Mouse (Mus musculus): Measurements from ENCODE around the gene P2ry12. TPM values are rescaled to one million over a fixed set of nuclear protein-coding genes. Genes with fewer than 3 reads are reported as not detected.

Gene P2ry12
- polyA plus RNA-seq, 1 experiment from 2014 or later: 1.0 TPM

DNA sequence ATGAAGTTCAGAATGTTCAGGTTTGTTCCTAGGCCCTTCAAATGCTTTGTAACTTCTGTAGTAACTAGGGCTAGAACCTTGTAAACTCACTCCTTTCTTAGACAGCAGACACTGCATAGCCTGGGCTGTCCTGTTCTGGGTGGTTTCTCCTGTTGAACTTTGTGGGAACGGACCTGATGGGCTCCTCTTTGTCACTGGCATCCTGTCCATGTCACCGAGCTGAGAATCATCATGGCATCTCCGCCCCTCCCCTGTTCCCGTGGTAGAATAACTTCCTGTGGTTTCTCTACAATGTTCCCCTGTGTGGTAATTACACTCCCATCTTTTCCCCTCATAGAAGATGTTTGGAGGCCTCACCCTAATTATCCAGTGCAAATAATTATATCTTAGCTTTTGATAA, 56.7 kb downstream of the P2ry12 start:
- Histone ChIP-seq H3K4me3 (ENCODE audit: low read depth, low read length) (no peak overlapping the region), H3K9me3 (replicated peaks; ENCODE audit: control insufficient read depth, low read length) (no peaks in the 10 kb centered on the region), H3K9ac (ENCODE audit: low read depth, low read length) (no peak overlapping the region), H3K27me3 (ENCODE audit: control insufficient read depth, insufficient read depth, low read length) (no peaks in the 10 kb centered on the region), H3K36me3 (ENCODE audit: control insufficient read depth, insufficient read depth, low read length) (no peaks in the 10 kb centered on the region), H3K27ac (ENCODE audit: low read depth, low read length) (0 out of 2 replicates have a peak overlapping the region, but pooled peaks have one; percentile 51), H3K4me1 (ENCODE audit: control insufficient read depth, insufficient read depth, low read length) (peaks cover 20% of the 10 kb centered on the region), H3K4me2 (no peak overlapping the region)
- no peak for ATAC-seq (replicated peaks; ENCODE audit: insufficient number of reproducible peaks, low FRiP score, low TSS enrichment)
- WGBS (ENCODE audit: insufficient replicate concordance): 71% methylated on average over 4 of the region's 4 CpGs

DNA sequence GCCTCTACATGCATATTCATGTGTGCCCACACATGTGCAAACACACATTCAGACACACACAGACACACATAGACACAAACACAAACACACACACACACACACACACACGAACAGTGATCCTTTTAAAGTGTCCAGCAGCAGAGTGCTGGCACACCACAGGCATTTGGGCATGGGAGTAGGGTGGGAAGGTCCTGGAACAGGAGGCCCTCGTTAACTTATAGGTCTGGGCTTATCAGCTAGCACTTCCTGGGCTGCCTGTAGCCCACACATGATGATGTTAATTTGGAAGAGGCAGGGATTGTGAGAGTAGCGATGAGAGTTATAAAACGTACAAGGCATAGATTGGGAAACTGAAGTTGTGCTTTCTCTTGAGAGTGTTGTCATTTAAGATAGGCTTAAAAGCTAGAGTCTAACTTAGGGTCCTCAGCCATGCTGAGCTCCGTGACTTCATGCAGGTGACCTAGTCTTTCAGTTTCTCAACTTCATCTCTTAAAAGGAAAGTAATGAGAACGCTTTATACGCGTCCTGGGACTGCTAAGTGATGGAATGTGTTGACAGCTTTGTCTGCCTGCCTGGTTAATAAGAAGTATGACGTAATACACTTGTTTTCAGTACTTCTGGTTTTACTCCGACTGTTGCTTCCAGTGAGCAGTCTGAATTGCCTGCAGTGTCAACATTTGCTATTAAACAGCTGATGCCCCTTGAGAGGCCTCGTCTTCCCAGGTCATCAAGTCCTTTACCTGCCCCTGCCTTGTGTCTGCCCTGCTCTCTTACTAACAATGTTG, 57.8 kb downstream of the P2ry12 start:
- Histone ChIP-seq H3K27me3 (ENCODE audit: control insufficient read depth, insufficient read depth, low read length) (no peaks in the 10 kb centered on the region), H3K9me3 (replicated peaks; ENCODE audit: control insufficient read depth, low read length) (no peaks in the 10 kb centered on the region), H3K27ac (ENCODE audit: low read depth, low read length) (peak overlapping the region; percentile 51), H3K4me1 (ENCODE audit: control insufficient read depth, insufficient read depth, low read length) (peaks cover 20% of the 10 kb centered on the region), H3K9ac (ENCODE audit: low read depth, low read length) (no peak overlapping the region), H3K36me3 (ENCODE audit: control insufficient read depth, insufficient read depth, low read length) (no peaks in the 10 kb centered on the region), H3K4me2 (0 out of 2 replicates have a peak overlapping the region, but pooled peaks have one; percentile 1), H3K4me3 (ENCODE audit: low read depth, low read length) (no peak overlapping the region)
- 26% methylated on average over 11 of the region's 11 CpGs for WGBS (ENCODE audit: insufficient replicate concordance)
- ATAC-seq (replicated peaks; ENCODE audit: insufficient number of reproducible peaks, low FRiP score, low TSS enrichment): no peak

DNA sequence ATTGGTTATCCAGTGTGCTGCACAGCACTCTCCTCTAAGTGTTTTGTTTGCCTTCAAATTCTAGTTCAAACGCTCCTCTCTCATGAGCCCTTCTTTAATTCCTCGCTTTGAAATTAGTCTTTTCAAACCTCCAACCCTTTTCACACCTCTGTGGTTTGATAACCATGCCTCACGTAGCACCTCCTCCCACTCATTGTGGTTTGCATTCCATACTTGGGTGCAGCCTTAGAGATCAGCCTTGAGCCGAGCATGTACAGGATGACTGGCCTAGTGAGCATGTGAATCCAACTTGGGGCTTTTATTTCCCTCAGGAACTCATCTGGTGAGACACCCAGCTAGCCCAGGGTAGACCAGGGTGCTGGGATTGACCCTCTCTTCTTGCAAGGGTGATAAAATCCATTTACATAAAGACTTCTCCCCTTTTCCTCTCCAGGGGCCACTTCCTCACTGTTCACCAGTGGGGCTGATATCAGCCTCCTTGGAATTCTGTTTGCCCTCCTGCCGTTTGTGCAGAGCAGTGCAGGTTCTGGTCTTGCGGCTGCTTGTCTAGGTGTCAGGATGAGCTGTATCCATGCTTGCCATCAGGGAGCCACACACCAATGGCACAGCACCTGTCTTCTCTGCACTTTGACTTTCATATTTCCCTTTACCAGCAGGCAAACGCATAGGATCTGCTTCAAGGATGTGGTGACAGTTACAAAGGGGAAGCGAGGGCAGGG, 58.7 kb downstream of the P2ry12 start:
- 45% methylated on average over 8 of the region's 8 CpGs for WGBS (ENCODE audit: insufficient replicate concordance)
- Histone ChIP-seq H3K4me2 (no peak overlapping the region), H3K9me3 (replicated peaks; ENCODE audit: control insufficient read depth, low read length) (no peaks in the 10 kb centered on the region), H3K4me1 (ENCODE audit: control insufficient read depth, insufficient read depth, low read length) (peaks cover 20% of the 10 kb centered on the region), H3K27me3 (ENCODE audit: control insufficient read depth, insufficient read depth, low read length) (no peaks in the 10 kb centered on the region), H3K36me3 (ENCODE audit: control insufficient read depth, insufficient read depth, low read length) (no peaks in the 10 kb centered on the region), H3K9ac (ENCODE audit: low read depth, low read length) (no peak overlapping the region), H3K27ac (ENCODE audit: low read depth, low read length) (peak overlapping the region; percentile 41), H3K4me3 (ENCODE audit: low read depth, low read length) (no peak overlapping the region)
- no peak; the same call in 1 of the 2 replicates for ATAC-seq (replicated peaks; ENCODE audit: insufficient number of reproducible peaks, low FRiP score, low TSS enrichment)

DNA sequence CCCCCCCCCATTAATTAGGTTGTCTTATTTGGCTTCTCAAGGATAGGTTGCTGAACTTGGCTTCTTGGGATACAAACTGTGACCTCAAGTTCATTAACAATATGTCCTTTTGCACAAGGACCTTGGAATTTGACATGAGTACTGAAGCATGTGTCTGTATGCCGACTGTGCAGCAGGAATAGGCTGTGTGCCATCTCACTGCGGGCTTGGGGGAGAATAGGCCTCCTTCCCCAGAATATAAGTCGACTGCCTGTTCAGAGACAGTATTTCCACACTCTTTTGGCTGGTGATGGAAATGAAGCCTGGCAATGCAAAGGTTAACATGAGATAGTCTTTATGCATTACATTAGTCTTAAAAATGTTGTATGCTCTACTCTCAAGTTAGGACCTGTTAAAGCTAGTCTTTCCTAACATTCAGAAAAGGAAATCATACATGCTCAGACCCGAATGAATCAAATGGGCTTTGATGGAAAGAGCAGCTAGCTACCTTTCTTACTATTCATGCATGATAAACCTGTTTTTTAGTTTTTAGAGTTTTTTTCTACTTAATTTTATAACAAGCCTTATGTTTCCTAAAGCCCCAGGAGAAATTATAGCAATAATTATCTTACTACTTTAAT, 65.2 kb downstream of the P2ry12 start:
- H3K36me3 ChIP-seq (ENCODE audit: control insufficient read depth, insufficient read depth, low read length): no peaks in the 10 kb centered on the region
- ATAC-seq (replicated peaks; ENCODE audit: insufficient number of reproducible peaks, low FRiP score, low TSS enrichment): no peak
- H3K9me3 ChIP-seq (replicated peaks; ENCODE audit: control insufficient read depth, low read length): no peaks in the 10 kb centered on the region
- H3K4me2 ChIP-seq: no peak overlapping the region
- no peaks in the 10 kb centered on the region for H3K27me3 ChIP-seq (ENCODE audit: control insufficient read depth, insufficient read depth, low read length)
- 73% methylated on average over 4 of the region's 4 CpGs for WGBS (ENCODE audit: insufficient replicate concordance)
- H3K27ac ChIP-seq (ENCODE audit: low read depth, low read length): no peak overlapping the region
- no peak overlapping the region for H3K9ac ChIP-seq (ENCODE audit: low read depth, low read length)
- H3K4me3 ChIP-seq (ENCODE audit: low read depth, low read length): no peak overlapping the region
- H3K4me1 ChIP-seq (ENCODE audit: control insufficient read depth, insufficient read depth, low read length): no peaks in the 10 kb centered on the region

DNA sequence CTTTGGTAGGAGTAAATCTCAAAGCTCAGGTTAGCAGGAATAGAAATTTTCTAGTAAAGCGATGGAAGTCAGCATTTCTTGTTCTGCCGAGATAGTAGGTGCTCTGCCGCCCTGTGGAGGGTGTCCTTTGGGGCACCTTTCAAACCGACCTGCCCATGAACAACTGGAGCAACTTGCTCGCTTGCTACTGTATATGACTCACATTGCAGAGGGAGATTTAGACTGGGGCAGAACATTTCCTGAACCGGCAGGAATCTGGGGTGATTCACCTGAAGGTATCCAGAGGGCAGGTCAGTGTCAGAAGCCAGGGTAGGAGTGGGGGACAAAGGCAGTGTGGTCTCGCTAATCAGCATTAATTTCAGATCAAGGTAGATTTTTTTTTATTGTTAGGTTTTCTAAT, 67.7 kb downstream of the P2ry12 start, which contains the start of gene Gpr87:
Gene Gpr87, minus strand, starts transcription at position 167 of the 400 bp plus-strand sequence.
- Histone ChIP-seq H3K4me2 (no peak within 1 kb of the TSS), H3K36me3 (ENCODE audit: control insufficient read depth, insufficient read depth, low read length) (no peaks in the 10 kb centered on the region), H3K4me1 (ENCODE audit: control insufficient read depth, insufficient read depth, low read length) (no peaks in the 10 kb centered on the region), H3K27me3 (ENCODE audit: control insufficient read depth, insufficient read depth, low read length) (no peaks in the 10 kb centered on the region), H3K4me3 (ENCODE audit: low read depth, low read length) (no peak within 1 kb of the TSS), H3K9ac (ENCODE audit: low read depth, low read length) (no peak within 1 kb of the TSS), H3K9me3 (replicated peaks; ENCODE audit: control insufficient read depth, low read length) (no peaks in the 10 kb centered on the region), H3K27ac (ENCODE audit: low read depth, low read length) (no peak within 1 kb of the TSS)
- ATAC-seq (replicated peaks; ENCODE audit: insufficient number of reproducible peaks, low FRiP score, low TSS enrichment): no peak
- 82% methylated on average over 7 of the region's 7 CpGs for WGBS (ENCODE audit: insufficient replicate concordance)

DNA sequence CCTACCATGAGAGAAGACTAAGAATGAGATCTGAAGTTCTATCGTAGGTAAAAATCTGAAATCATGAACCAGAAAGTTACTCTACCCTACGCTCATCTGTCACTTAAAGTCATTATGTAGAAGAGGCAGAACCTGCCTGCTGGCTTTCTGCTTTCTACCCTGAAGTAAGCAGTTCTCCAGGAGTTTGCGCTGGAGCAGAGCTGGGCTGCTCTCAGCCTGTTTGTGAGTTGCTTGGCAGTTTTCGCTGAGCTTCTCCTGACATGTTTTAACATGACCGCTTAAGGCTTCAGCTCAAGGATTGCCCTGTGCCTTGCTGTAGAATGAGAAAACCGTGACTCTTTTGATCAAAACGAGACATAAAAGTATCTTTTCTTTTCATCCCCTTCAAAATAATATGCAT, 68.6 kb downstream of the P2ry12 start:
- Histone ChIP-seq H3K36me3 (ENCODE audit: control insufficient read depth, insufficient read depth, low read length) (no peaks in the 10 kb centered on the region), H3K4me3 (ENCODE audit: low read depth, low read length) (no peak overlapping the region), H3K4me1 (ENCODE audit: control insufficient read depth, insufficient read depth, low read length) (no peaks in the 10 kb centered on the region), H3K9me3 (replicated peaks; ENCODE audit: control insufficient read depth, low read length) (no peaks in the 10 kb centered on the region), H3K9ac (ENCODE audit: low read depth, low read length) (no peak overlapping the region), H3K27me3 (ENCODE audit: control insufficient read depth, insufficient read depth, low read length) (no peaks in the 10 kb centered on the region), H3K4me2 (no peak overlapping the region), H3K27ac (ENCODE audit: low read depth, low read length) (no peak overlapping the region)
- ATAC-seq (replicated peaks; ENCODE audit: insufficient number of reproducible peaks, low FRiP score, low TSS enrichment): no peak
- WGBS (ENCODE audit: insufficient replicate concordance): 88% methylated on average over 7 of the region's 7 CpGs

DNA sequence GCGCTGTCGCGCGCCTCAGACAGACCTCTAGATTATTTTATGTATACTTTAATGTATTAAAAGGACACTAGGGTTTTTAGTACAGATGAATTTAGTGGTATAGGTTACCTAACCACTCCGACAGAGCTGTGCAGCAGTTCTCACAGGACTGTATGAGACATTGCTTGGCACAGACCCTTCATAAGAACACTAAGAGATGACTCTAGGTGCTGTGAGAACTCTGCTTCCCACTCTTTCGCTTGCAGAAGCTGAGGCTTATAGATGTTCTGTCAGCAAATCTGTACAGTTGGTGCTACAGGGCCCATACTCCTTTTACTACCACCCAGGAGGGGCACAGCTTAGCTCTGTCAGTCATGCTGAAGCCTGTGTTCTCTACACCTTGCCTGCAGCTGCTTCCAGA, 71.0 kb downstream of the P2ry12 start:
- Histone ChIP-seq H3K36me3 (ENCODE audit: control insufficient read depth, insufficient read depth, low read length) (no peaks in the 10 kb centered on the region), H3K9me3 (replicated peaks; ENCODE audit: control insufficient read depth, low read length) (no peaks in the 10 kb centered on the region), H3K27ac (ENCODE audit: low read depth, low read length) (no peak overlapping the region), H3K4me2 (no peak overlapping the region), H3K4me3 (ENCODE audit: low read depth, low read length) (no peak overlapping the region), H3K9ac (ENCODE audit: low read depth, low read length) (no peak overlapping the region), H3K27me3 (ENCODE audit: control insufficient read depth, insufficient read depth, low read length) (no peaks in the 10 kb centered on the region), H3K4me1 (ENCODE audit: control insufficient read depth, insufficient read depth, low read length) (no peaks in the 10 kb centered on the region)
- WGBS (ENCODE audit: insufficient replicate concordance): 91% methylated on average over 6 of the region's 6 CpGs
- no peak for ATAC-seq (replicated peaks; ENCODE audit: insufficient number of reproducible peaks, low FRiP score, low TSS enrichment)

DNA sequence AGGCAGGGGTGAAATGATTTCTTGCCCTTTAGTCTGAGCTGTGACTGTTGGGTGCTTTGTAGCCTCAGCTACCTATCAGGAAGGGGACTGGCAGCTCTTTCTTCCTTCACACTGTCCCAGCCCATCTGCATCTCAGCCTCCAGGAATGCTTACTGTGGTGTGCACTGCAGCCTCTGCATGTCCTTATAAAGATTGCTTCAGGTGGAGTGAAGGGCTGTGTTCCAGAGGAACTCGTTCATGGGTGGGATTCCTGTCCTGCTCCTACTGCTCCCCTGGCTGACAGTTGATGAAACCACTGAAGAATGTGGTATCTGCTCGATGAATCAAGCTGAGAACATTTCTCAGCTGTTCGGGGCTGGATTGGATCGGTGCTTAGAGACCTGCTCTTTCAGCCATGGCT, 75.3 kb downstream of the P2ry12 start:
- Histone ChIP-seq H3K36me3 (ENCODE audit: control insufficient read depth, insufficient read depth, low read length) (no peaks in the 10 kb centered on the region), H3K27me3 (ENCODE audit: control insufficient read depth, insufficient read depth, low read length) (no peaks in the 10 kb centered on the region), H3K9me3 (replicated peaks; ENCODE audit: control insufficient read depth, low read length) (no peaks in the 10 kb centered on the region), H3K4me1 (ENCODE audit: control insufficient read depth, insufficient read depth, low read length) (no peaks in the 10 kb centered on the region), H3K4me2 (no peak overlapping the region), H3K9ac (ENCODE audit: low read depth, low read length) (no peak overlapping the region), H3K4me3 (ENCODE audit: low read depth, low read length) (no peak overlapping the region), H3K27ac (ENCODE audit: low read depth, low read length) (no peak overlapping the region)
- WGBS (ENCODE audit: insufficient replicate concordance): 65% methylated on average over 4 of the region's 4 CpGs
- ATAC-seq (replicated peaks; ENCODE audit: insufficient number of reproducible peaks, low FRiP score, low TSS enrichment): no peak
